16 mouse cellular contexts compared by ENCODE assay signal in genomic region chr1:59734076-59734475, GRCm38 (mm10). TPM values are rescaled to one million over a fixed set of nuclear protein-coding genes. Genes with fewer than 3 reads are reported as not detected.
A peak's percentile ranks its signal among the peaks of the same experiment; 100 is the strongest.
DNase-seq lines count a peak whose midpoint lies in the region; ATAC-seq lines count a peak whose summit lies in the region.
"Had no signal": no experiment of that assay in that cellular context is flagged by ENCODE, and none has a peak within 500 bp of the region (broad histone marks: within the 10 kb centered on the region; RNA-seq: fewer than 3 reads in every experiment).

No protein-coding gene starts in this region.

- 47% methylated on average over 6 of the region's 6 CpGs for WGBS in intestine, embryonic 16.5 days
- WGBS in hindbrain, embryonic 11.5 days: 84% methylated on average over 6 of the region's 6 CpGs

- no peak overlapping the region for H3K9ac ChIP-seq in intestine, embryonic 16.5 days (ENCODE audit: low read depth, low read length)
- H3K9ac ChIP-seq in hindbrain, embryonic 11.5 days (ENCODE audit: low read depth, low read length): no peak overlapping the region
- H3K9ac ChIP-seq: embryonic facial prominence, embryonic 13.5 days; forebrain, embryonic 15.5 days; stomach, embryonic 15.5 days had no signal

- no peaks in the 10 kb centered on the region for H3K9me3 ChIP-seq in intestine, embryonic 16.5 days (ENCODE audit: control insufficient read depth, low read length)
- H3K9me3 ChIP-seq in hindbrain, embryonic 11.5 days (ENCODE audit: control insufficient read depth, low read length): no peaks in the 10 kb centered on the region
- H3K9me3 ChIP-seq: embryonic facial prominence, embryonic 13.5 days; forebrain, embryonic 15.5 days; stomach, embryonic 15.5 days had no signal

- no peaks in the 10 kb centered on the region for H3K36me3 ChIP-seq in intestine, embryonic 16.5 days (ENCODE audit: control insufficient read depth, insufficient read depth, low read length)
- no peaks in the 10 kb centered on the region for H3K36me3 ChIP-seq in hindbrain, embryonic 11.5 days (ENCODE audit: control insufficient read depth, insufficient read depth, low read length)
- H3K36me3 ChIP-seq: embryonic facial prominence, embryonic 13.5 days; forebrain, embryonic 15.5 days; stomach, embryonic 15.5 days had no signal

- peak; percentile 37 for DNase-seq in layer of hippocampus, adult 9-11 months
- DNase-seq in layer of hippocampus, postnatal 25 days (ENCODE audit: extremely low spot score in 1 of 2, low spot score in 1 of 2): no peak
- DNase-seq in heart, postnatal 14 days: peak; percentile 16 to 29
- peak; percentile 34 to 66 for DNase-seq in lung, postnatal 4 days
- DNase-seq in hindbrain, embryonic 11.5 days (ENCODE audit: low spot score): no peak
- DNase-seq: adrenal gland, adult 8-10 months; cerebellum, postnatal 36 days; thymus, postnatal 4 days had no signal

- peak; percentile 77; the same call in 1 of the 2 replicates for ATAC-seq in frontal cortex, adult (ENCODE audit: low TSS enrichment)
- no peak for ATAC-seq in intestine, embryonic 16.5 days
- no peak for ATAC-seq in hindbrain, embryonic 11.5 days (ENCODE audit: low FRiP score)
- ATAC-seq: forebrain, embryonic 15.5 days; hindbrain, embryonic 16.5 days had no signal

- H3K4me3 ChIP-seq in intestine, embryonic 16.5 days (ENCODE audit: low read length): no peak overlapping the region
- no peak overlapping the region for H3K4me3 ChIP-seq in hindbrain, embryonic 11.5 days (ENCODE audit: low read depth, low read length)
- H3K4me3 ChIP-seq: embryonic facial prominence, embryonic 13.5 days; forebrain, embryonic 15.5 days; heart, adult 2 months; stomach, embryonic 15.5 days had no signal

- no peaks in the 10 kb centered on the region for H3K4me1 ChIP-seq in intestine, embryonic 16.5 days (ENCODE audit: control insufficient read depth, insufficient read depth, low read length)
- H3K4me1 ChIP-seq in hindbrain, embryonic 11.5 days (replicated peaks; ENCODE audit: control insufficient read depth, insufficient read depth, low read length): no peaks in the 10 kb centered on the region
- H3K4me1 ChIP-seq: embryonic facial prominence, embryonic 13.5 days; forebrain, embryonic 15.5 days had no signal

- H3K27me3 ChIP-seq in intestine, embryonic 16.5 days (replicated peaks; ENCODE audit: control insufficient read depth, insufficient read depth, low read length): no peaks in the 10 kb centered on the region
- no peaks in the 10 kb centered on the region for H3K27me3 ChIP-seq in hindbrain, embryonic 11.5 days (ENCODE audit: control insufficient read depth, insufficient read depth, low read length)
- H3K27me3 ChIP-seq: embryonic facial prominence, embryonic 13.5 days; forebrain, embryonic 15.5 days; stomach, embryonic 15.5 days had no signal

- H3K4me2 ChIP-seq in intestine, embryonic 16.5 days (ENCODE audit: low read depth, low read length): no peak overlapping the region
- no peak overlapping the region for H3K4me2 ChIP-seq in hindbrain, embryonic 11.5 days (replicated peaks; ENCODE audit: low read depth, low read length)
- H3K4me2 ChIP-seq: embryonic facial prominence, embryonic 13.5 days; forebrain, embryonic 15.5 days; liver, embryonic 11.5 days; stomach, embryonic 15.5 days had no signal

- intact Hi-C loops in heart, postnatal 14 days (cut with DNase I): no loop called here

- H3K27ac ChIP-seq in intestine, embryonic 16.5 days (ENCODE audit: low read length): no peak overlapping the region
- no peak overlapping the region for H3K27ac ChIP-seq in hindbrain, embryonic 11.5 days (ENCODE audit: low read depth, low read length)
- H3K27ac ChIP-seq: embryonic facial prominence, embryonic 13.5 days; forebrain, embryonic 15.5 days; heart, adult 2 months; stomach, embryonic 15.5 days had no signal

RNA-seq across cellular contexts. Expression of gene Bmpr2, which starts 29.1 kb away (rescaled TPM):
- total RNA-seq in layer of hippocampus, postnatal 25 days (2021): 10 to 100 TPM; 83.2 to 97.1 TPM
- total RNA-seq in heart, postnatal 14 days (2021): 10 to 100 TPM; 44.9 to 49.4 TPM
- 4.2 and 4.3 TPM in 2 replicates for polyA plus RNA-seq in intestine, embryonic 16.5 days (2015; fragmentation: Nextera tagmentation; extraction: Ambion mirVana)
- polyA plus RNA-seq in hindbrain, embryonic 11.5 days (2014; fragmentation: Nextera tagmentation; extraction: Ambion mirVana): 14.1 and 17.0 TPM in 2 replicates

RNA-seq across cellular contexts. Expression of gene Nop58, which starts 49.3 kb away (rescaled TPM):
- total RNA-seq in layer of hippocampus, postnatal 25 days (2021): 10 to 100 TPM; 58.7 to 60.7 TPM
- 10 to 100 TPM; 29.5 to 37.9 TPM for total RNA-seq in heart, postnatal 14 days (2021)
- polyA plus RNA-seq in intestine, embryonic 16.5 days (2015; fragmentation: Nextera tagmentation; extraction: Ambion mirVana): 173 and 227 TPM in 2 replicates
- 271 and 284 TPM in 2 replicates for polyA plus RNA-seq in hindbrain, embryonic 11.5 days (2014; fragmentation: Nextera tagmentation; extraction: Ambion mirVana)

Comparison
In these comparisons a context has a peak if more than half of its experiments do, and no peak if none do; other contexts are left out.
1. DNase-seq: peak in layer of hippocampus, adult 9-11 months (single experiment), heart, postnatal 14 days (2 of 2) and lung, postnatal 4 days (2 of 2); none in layer of hippocampus, postnatal 25 days (0 of 2) and hindbrain, embryonic 11.5 days (single experiment).